Mouse (Mus musculus) spleen, adult 2 months (tissue): ENCODE measurements around the gene 1700015F17Rik. TPM values are rescaled to one million over a fixed set of nuclear protein-coding genes. Genes with fewer than 3 reads are reported as not detected.

Experiments
- DNase-seq, 2 experiments: peaks; one replicate each; pipeline versions ENCODE4 v3.0.0 to v3.0.0-alpha.2; 2012 to 2021; ENCODE audit warnings: low spot score in 2 of 2, low read depth in 1 of 2
- H3K27ac ChIP-seq: fragments of 200-500 bp; 2 replicates; pipeline ENCODE4 v1.5.1; 2012; ENCODE audit warnings: low read length, inconsistent platforms; ENCODE audit not compliant: insufficient read depth
- H3K27me3 ChIP-seq: fragments of 200-500 bp; 2 replicates; pipeline ENCODE4 v1.6.1; 2012; ENCODE audit warnings: mild to moderate bottlenecking, moderate library complexity, low read length, inconsistent platforms; ENCODE audit not compliant: control insufficient read depth, insufficient read depth
- H3K36me3 ChIP-seq: fragments of 200-500 bp; 2 replicates; pipeline ENCODE4 v1.6.1; 2012; ENCODE audit warnings: mild to moderate bottlenecking, low read length, inconsistent platforms; ENCODE audit not compliant: control insufficient read depth, insufficient read depth
- H3K4me1 ChIP-seq: fragments of 200-500 bp; 2 replicates; pipeline ENCODE4 v1.6.1; 2011; ENCODE audit warnings: inconsistent platforms; ENCODE audit not compliant: control insufficient read depth, insufficient read depth, insufficient read length
- H3K4me3 ChIP-seq: fragments of 200-500 bp; 2 replicates; pipeline ENCODE4 v1.5.1; 2011; ENCODE audit warnings: mild to moderate bottlenecking, inconsistent platforms; ENCODE audit not compliant: insufficient read depth, insufficient read length; ENCODE audit errors: extremely low read depth
- CTCF ChIP-seq: fragments of 200-500 bp; IDR thresholded peaks from 2 replicates; pipeline ENCODE4 v1.5.1; 2011; ENCODE audit warnings: mild to moderate bottlenecking, inconsistent platforms; ENCODE audit not compliant: insufficient read depth, insufficient read length, insufficient replicate concordance; ENCODE audit errors: extremely low read depth
- POLR2A ChIP-seq: fragments of 200-500 bp; IDR thresholded peaks from 2 replicates; pipeline ENCODE4 v1.6.1; 2011; ENCODE audit warnings: low read depth, low read length, inconsistent platforms
- WGBS: fragments of 180-500 bp; shearing (Covaris S2); methylation state at CpG from one replicate; pipeline ENCODE4 v1.1.7; 2018; 5-methylcytosine and 5-hydroxymethylcytosine counted together
- polyA plus RNA-seq: library from polyadenylated mRNA; depleted of rRNA; stranded (reverse); fragments of >200 nt; gene quantifications from 2 replicates; pipeline ENCODE4 v1.2.3, GENCODE M21; 2012; rRNA removed

1700015F17Rik gene
- polyA plus RNA-seq: not detected in 2 replicates

GRCm38 (mm10) chr5:5479043-5479442 lies at the start of gene 1700015F17Rik:
TSS of gene 1700015F17Rik (minus strand) at chr5:5479143.
- Histone ChIP-seq H3K4me3 (no peak within 1 kb of the TSS), H3K27ac (no peak within 1 kb of the TSS), H3K27me3 (no peaks in the 10 kb centered on the region), H3K36me3 (no peaks in the 10 kb centered on the region), H3K4me1 (no peaks in the 10 kb centered on the region)
- 93% methylated on average over 6 of the region's 6 CpGs for WGBS
- DNase-seq: no peak
- TF ChIP-seq POLR2A (no peak), CTCF (no peak)

- peaks cover 8% of the 10 kb centered on the region for H3K27me3 ChIP-seq
- H3K4me3 ChIP-seq: no peak overlapping the region
- DNase-seq: no peak
- H3K36me3 ChIP-seq: no peaks in the 10 kb centered on the region
- WGBS: 74% methylated on average over 5 of the region's 5 CpGs
- TF ChIP-seq POLR2A (no peak), CTCF (no peak)
- no peak overlapping the region for H3K27ac ChIP-seq
- no peaks in the 10 kb centered on the region for H3K4me1 ChIP-seq
Measured at GRCm38 (mm10) chr5:5515411-5515810, 36.5 kb upstream of the 1700015F17Rik start.

DNA sequence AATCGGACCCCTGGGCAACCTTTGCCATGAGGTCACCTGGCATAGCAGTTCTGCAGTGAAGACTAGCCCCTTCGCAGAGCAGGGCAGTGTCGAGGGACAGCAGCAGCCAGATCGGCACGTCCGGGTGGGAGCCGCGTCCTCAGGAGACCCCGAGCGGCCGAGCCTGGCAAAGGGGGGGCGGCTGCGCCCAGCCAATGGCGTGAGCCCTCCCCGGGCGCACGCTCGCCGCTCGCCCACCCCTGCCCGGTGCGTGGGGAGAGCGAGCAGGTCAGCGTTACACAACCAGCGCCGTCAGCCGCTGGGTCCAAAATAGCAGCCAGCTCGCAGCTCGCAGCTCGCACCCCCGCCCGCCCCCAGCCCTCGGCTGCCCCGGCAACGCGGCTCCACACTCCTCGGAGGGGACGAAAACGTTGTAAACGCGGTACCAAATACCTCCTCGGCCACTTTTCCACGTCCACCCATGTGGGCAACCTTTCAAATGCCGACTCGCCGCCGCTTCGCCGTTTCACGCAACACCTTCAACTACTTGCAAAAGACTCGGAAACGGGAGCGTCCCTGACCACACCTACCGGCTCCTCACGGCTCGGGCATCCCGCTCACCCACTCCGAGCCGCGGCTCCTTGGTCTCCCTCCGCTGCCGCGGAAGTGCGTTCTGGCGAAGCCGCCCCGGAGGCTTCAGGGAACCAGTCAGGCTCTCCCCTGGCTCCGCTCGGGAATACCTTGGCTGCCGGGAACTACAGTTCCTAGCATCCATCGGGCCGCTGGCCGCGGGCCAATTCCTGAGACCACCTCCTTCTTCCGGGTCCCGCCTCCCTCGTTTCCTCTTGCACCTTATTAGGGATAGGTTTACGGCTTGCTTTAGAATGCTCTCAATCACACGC lies 35.5 kb upstream of the 1700015F17Rik start, which contains the start of gene Cldn12:
TSS of gene Cldn12 (minus strand) at position 763 of the 881 bp plus-strand sequence.
- peak; percentile 9 to 52 for DNase-seq
- TF ChIP-seq POLR2A (no peak), CTCF (no peak)
- Histone ChIP-seq H3K27ac (peak within 1 kb of the TSS; percentile 38; the same call in 1 of the 2 replicates), H3K36me3 (no peaks in the 10 kb centered on the region), H3K4me3 (peak within 1 kb of the TSS; percentile 86), H3K27me3 (peaks cover 8% of the 10 kb centered on the region), H3K4me1 (no peaks in the 10 kb centered on the region)
- 1% methylated on average over 79 of the region's 79 CpGs for WGBS

DNA sequence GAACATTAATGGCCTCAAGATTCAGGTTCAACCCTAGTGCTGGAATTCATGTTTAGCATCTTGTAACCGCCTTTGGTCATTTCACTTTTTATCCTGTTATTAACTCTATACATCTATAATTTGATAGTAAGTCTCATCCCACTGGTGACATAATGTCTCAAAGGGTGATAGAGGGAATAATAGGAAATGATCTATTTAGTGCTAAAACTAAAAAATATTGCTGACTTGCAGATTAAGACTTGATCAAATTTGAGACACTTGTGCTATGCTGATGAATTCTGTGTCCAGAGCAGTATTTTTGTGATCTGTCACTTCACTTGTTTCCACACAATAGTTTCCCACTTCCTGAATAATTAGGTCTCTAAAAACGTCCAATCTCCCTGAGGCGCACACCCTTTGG lies 32.5 kb upstream of the 1700015F17Rik start:
- H3K27me3 ChIP-seq: peaks cover 8% of the 10 kb centered on the region
- 75% methylated on average over 3 of the region's 3 CpGs for WGBS
- no peak overlapping the region for H3K4me3 ChIP-seq
- H3K27ac ChIP-seq: no peak overlapping the region
- H3K4me1 ChIP-seq: no peaks in the 10 kb centered on the region
- no peak for TF ChIP-seq CTCF
- TF ChIP-seq POLR2A: no peak
- no peak for DNase-seq
- H3K36me3 ChIP-seq: no peaks in the 10 kb centered on the region

DNA sequence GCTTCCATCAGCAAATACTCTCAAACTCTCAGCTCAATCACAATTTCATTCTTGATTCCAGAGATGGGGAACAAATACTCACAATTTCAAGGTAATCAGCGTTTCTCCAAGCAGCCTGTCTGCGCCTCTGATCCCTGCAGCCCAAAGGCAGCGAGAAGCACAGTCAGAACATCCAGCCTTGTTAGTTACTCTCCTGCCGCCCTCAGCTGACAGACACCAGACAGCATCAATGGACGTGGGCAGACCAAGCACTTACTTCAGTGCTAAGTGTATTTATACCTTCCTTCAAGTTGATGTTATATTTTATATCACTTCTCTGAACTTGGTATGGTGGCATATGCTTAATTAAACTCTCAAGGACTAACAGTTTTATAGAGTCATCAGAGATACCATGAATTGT lies 32.0 kb upstream of the 1700015F17Rik start:
- 94% methylated on average over 5 of the region's 5 CpGs for WGBS
- H3K4me3 ChIP-seq: no peak overlapping the region
- H3K36me3 ChIP-seq: no peaks in the 10 kb centered on the region
- no peak for TF ChIP-seq POLR2A
- TF ChIP-seq CTCF: no peak
- peaks cover 7% of the 10 kb centered on the region for H3K27me3 ChIP-seq
- no peak overlapping the region for H3K27ac ChIP-seq
- DNase-seq: no peak
- H3K4me1 ChIP-seq: no peaks in the 10 kb centered on the region

GRCm38 (mm10) chr5:5510304-5510887 lies 31.5 kb upstream of the 1700015F17Rik start:
- Histone ChIP-seq H3K36me3 (no peaks in the 10 kb centered on the region), H3K4me1 (no peaks in the 10 kb centered on the region), H3K4me3 (no peak overlapping the region), H3K27me3 (peaks cover 7% of the 10 kb centered on the region), H3K27ac (no peak overlapping the region)
- TF ChIP-seq POLR2A: no peak
- no peak for TF ChIP-seq CTCF
- WGBS: 84% methylated on average over 10 of the region's 10 CpGs
- no peak for DNase-seq

GRCm38 (mm10) chr5:5508231-5508630 lies 29.3 kb upstream of the 1700015F17Rik start:
- WGBS: 90% methylated on average over 10 of the region's 10 CpGs
- Histone ChIP-seq H3K36me3 (no peaks in the 10 kb centered on the region), H3K4me3 (no peak overlapping the region)

More at GRCm38 (mm10) chr5:5508231-5508630, 29.3 kb upstream of the 1700015F17Rik start:
- no peaks in the 10 kb centered on the region for H3K27me3 ChIP-seq
- no peaks in the 10 kb centered on the region for H3K4me1 ChIP-seq
- no peak overlapping the region for H3K27ac ChIP-seq
- TF ChIP-seq POLR2A: no peak
- TF ChIP-seq CTCF: no peak
- no peak for DNase-seq
